Mouse (Mus musculus) liver, embryonic 12.5 days (tissue): ENCODE results near the gene A030003K21Rik. TPM values are rescaled to one million over a fixed set of nuclear protein-coding genes. Genes with fewer than 3 reads are reported as not detected.
"Not testable (repeated sequence)": the region's sequence is repeated elsewhere in the genome, so short reads cannot be mapped to it uniquely, and the experiment has no call there.

Experiments
- ATAC-seq: fragments of 200-750 bp; cut with Nextera tagmentation; 2 replicates; pipeline ENCODE4 v1.8.0; 2017; ENCODE audit warnings: moderate number of reproducible peaks, mild to moderate bottlenecking, moderate library complexity
- H3K27ac ChIP-seq: fragments of 300-500 bp; sonication (generic); 2 replicates; pipeline ENCODE4 v1.5.1; 2016; ENCODE audit warnings: mild to moderate bottlenecking
- H3K27me3 ChIP-seq: fragments of 300-500 bp; sonication (generic); replicated peaks from 2 replicates; pipeline ENCODE4 v1.6.1; 2016; ENCODE audit warnings: mild to moderate bottlenecking, moderate library complexity
- H3K36me3 ChIP-seq: fragments of 300-500 bp; sonication (generic); 2 replicates; pipeline ENCODE4 v1.6.1; 2016; ENCODE audit warnings: mild to moderate bottlenecking, moderate library complexity
- H3K4me1 ChIP-seq: fragments of 300-500 bp; sonication (generic); 2 replicates; pipeline ENCODE4 v1.6.1; 2016
- H3K4me2 ChIP-seq: fragments of 300-500 bp; sonication (generic); 2 replicates; pipeline ENCODE4 v1.6.1; 2016; ENCODE audit warnings: mild to moderate bottlenecking, moderate library complexity
- H3K4me3 ChIP-seq: fragments of 300-500 bp; sonication (generic); 2 replicates; pipeline ENCODE4 v1.5.1; 2016; ENCODE audit warnings: mild to moderate bottlenecking, moderate library complexity
- H3K9ac ChIP-seq: fragments of 300-500 bp; sonication (generic); 2 replicates; pipeline ENCODE4 v1.6.1; 2016; ENCODE audit warnings: mild to moderate bottlenecking, moderate library complexity
- H3K9me3 ChIP-seq: fragments of 300-500 bp; sonication (generic); replicated peaks from 2 replicates; pipeline ENCODE4 v1.6.1; 2016; ENCODE audit warnings: mild to moderate bottlenecking, moderate library complexity
- WGBS: fragments of 180-500 bp; shearing (Covaris S2); methylation state at CpG from one replicate; pipeline ENCODE4 v1.1.7; 2016; ENCODE audit not compliant: insufficient replicate concordance; 5-methylcytosine and 5-hydroxymethylcytosine counted together
- polyA plus RNA-seq: library from polyadenylated mRNA; unstranded; fragments of >200 nt; fragmentation: Nextera tagmentation; extraction: Ambion mirVana; gene quantifications from 2 replicates; pipeline ENCODE4 v1.2.1, GENCODE M21; 2016

A030003K21Rik gene
- polyA plus RNA-seq, 1 experiment from 2014 or later, result not detected

GRCm38 (mm10) chr1:82966413-82966812, 23.2 kb upstream of the A030003K21Rik start:
- Histone ChIP-seq H3K9me3 (no peaks in the 10 kb centered on the region), H3K9ac (no peak overlapping the region), H3K36me3 (no peaks in the 10 kb centered on the region), H3K4me2 (no peak overlapping the region), H3K4me3 (no peak overlapping the region), H3K4me1 (no peaks in the 10 kb centered on the region; the same call in 1 of the 2 replicates), H3K27ac (no peak overlapping the region), H3K27me3 (no peaks in the 10 kb centered on the region)
- ATAC-seq, result no peak
- WGBS, result 53% methylated on average over 3 of the region's 3 CpGs

GRCm38 (mm10) chr1:82959870-82960385, 16.7 kb upstream of the A030003K21Rik start, which contains the start of gene Gm47955:
Gene Gm47955, plus strand, starts transcription at chr1:82960286.
- no peak for ATAC-seq
- no peaks in the 10 kb centered on the region for H3K4me1 ChIP-seq
- no peak within 1 kb of the TSS for H3K9ac ChIP-seq
- no peaks in the 10 kb centered on the region for H3K36me3 ChIP-seq
- no peaks in the 10 kb centered on the region for H3K9me3 ChIP-seq
- no peak within 1 kb of the TSS for H3K4me3 ChIP-seq
- no peak within 1 kb of the TSS for H3K27ac ChIP-seq
- no peak within 1 kb of the TSS for H3K4me2 ChIP-seq
- H3K27me3 ChIP-seq, result no peaks in the 10 kb centered on the region
- WGBS, result 78% methylated on average over 11 of the region's 11 CpGs

GRCm38 (mm10) chr1:82955913-82956312, 12.7 kb upstream of the A030003K21Rik start, which contains the start of gene Gm7544:
Gene Gm7544, minus strand, starts transcription at chr1:82956013.
- not testable (repeated sequence) for H3K4me1 ChIP-seq, H3K9ac ChIP-seq, H3K27ac ChIP-seq, ATAC-seq, H3K4me3 ChIP-seq, H3K4me2 ChIP-seq, H3K27me3 ChIP-seq, H3K9me3 ChIP-seq, H3K36me3 ChIP-seq

- ATAC-seq, result no peak
- no peak overlapping the region for H3K27ac ChIP-seq
Measured at GRCm38 (mm10) chr1:82948601-82949000, 5.4 kb upstream of the A030003K21Rik start.

GRCm38 (mm10) chr1:82946029-82946428, 2.8 kb upstream of the A030003K21Rik start:
- 75% methylated on average over 2 of the region's 2 CpGs for WGBS
- H3K4me3 ChIP-seq, H3K9me3 ChIP-seq, H3K36me3 ChIP-seq, H3K9ac ChIP-seq, H3K4me2 ChIP-seq, H3K4me1 ChIP-seq, ATAC-seq, H3K27me3 ChIP-seq, H3K27ac ChIP-seq: not testable (repeated sequence)

More at GRCm38 (mm10) chr1:82948601-82949000, 5.4 kb upstream of the A030003K21Rik start:
- Histone ChIP-seq H3K36me3 (no peaks in the 10 kb centered on the region), H3K27me3 (no peaks in the 10 kb centered on the region), H3K4me3 (no peak overlapping the region), H3K9me3 (no peaks in the 10 kb centered on the region), H3K9ac (no peak overlapping the region), H3K4me2 (no peak overlapping the region), H3K4me1 (no peaks in the 10 kb centered on the region)
- 66% methylated on average over 2 of the region's 2 CpGs for WGBS

GRCm38 (mm10) chr1:82942505-82942904, 683 bp downstream of the A030003K21Rik start:
- peaks cover 16% of the 10 kb centered on the region for H3K9me3 ChIP-seq
- ATAC-seq, H3K9ac ChIP-seq, H3K4me1 ChIP-seq, H3K27ac ChIP-seq, H3K4me2 ChIP-seq, H3K27me3 ChIP-seq, H3K36me3 ChIP-seq, H3K4me3 ChIP-seq: not testable (repeated sequence)
- WGBS, result 73% methylated on average over 2 of the region's 2 CpGs

- Histone ChIP-seq H3K27ac (no peak overlapping the region), H3K9ac (no peak overlapping the region), H3K4me2 (no peak overlapping the region), H3K4me1 (no peaks in the 10 kb centered on the region), H3K27me3 (no peaks in the 10 kb centered on the region), H3K4me3 (no peak overlapping the region), H3K9me3 (peaks cover 16% of the 10 kb centered on the region), H3K36me3 (no peaks in the 10 kb centered on the region)
- WGBS, result 80% methylated on average over 5 of the region's 5 CpGs
- no peak for ATAC-seq
Measured at GRCm38 (mm10) chr1:82938666-82939065, 4.5 kb downstream of the A030003K21Rik start.

GRCm38 (mm10) chr1:82931326-82931725, 11.9 kb downstream of the A030003K21Rik start, which contains the start of gene Gm6217:
Gene Gm6217, minus strand, starts transcription at chr1:82931399.
- not testable (repeated sequence) for H3K4me2 ChIP-seq, H3K36me3 ChIP-seq, H3K9me3 ChIP-seq, H3K27ac ChIP-seq, H3K4me1 ChIP-seq, ATAC-seq, H3K27me3 ChIP-seq, H3K4me3 ChIP-seq, H3K9ac ChIP-seq
- WGBS, result no CpG with 5 or more reads among the region's 6 CpGs

- not testable (repeated sequence) for H3K36me3 ChIP-seq, H3K27ac ChIP-seq, H3K4me2 ChIP-seq, H3K9me3 ChIP-seq, H3K4me3 ChIP-seq, H3K9ac ChIP-seq, H3K27me3 ChIP-seq, H3K4me1 ChIP-seq, ATAC-seq
- 58% methylated on average over 2 of the region's 3 CpGs for WGBS
Measured at GRCm38 (mm10) chr1:82930558-82930957, 12.6 kb downstream of the A030003K21Rik start.

GRCm38 (mm10) chr1:82924650-82925049, 18.5 kb downstream of the A030003K21Rik start, which contains the start of gene A030014E15Rik:
Gene A030014E15Rik, plus strand, starts transcription at chr1:82924917.
- Histone ChIP-seq H3K27ac (no peak within 1 kb of the TSS), H3K4me2 (no peak within 1 kb of the TSS), H3K9me3 (no peaks in the 10 kb centered on the region), H3K9ac (no peak within 1 kb of the TSS), H3K4me1 (no peaks in the 10 kb centered on the region), H3K4me3 (no peak within 1 kb of the TSS), H3K36me3 (no peaks in the 10 kb centered on the region), H3K27me3 (no peaks in the 10 kb centered on the region)
- ATAC-seq, result no peak
- WGBS, result 77% methylated on average over 6 of the region's 6 CpGs

- not testable (repeated sequence) for H3K27ac ChIP-seq, H3K36me3 ChIP-seq, H3K4me3 ChIP-seq, ATAC-seq, H3K9ac ChIP-seq, H3K27me3 ChIP-seq, H3K4me2 ChIP-seq, H3K9me3 ChIP-seq
- 70% methylated on average over 5 of the region's 5 CpGs for WGBS
- peaks cover 28% of the 10 kb centered on the region for H3K4me1 ChIP-seq
Measured at GRCm38 (mm10) chr1:82913434-82913833, 29.8 kb downstream of the A030003K21Rik start.

GRCm38 (mm10) chr1:82913025-82913424, 30.2 kb downstream of the A030003K21Rik start, which contains the start of gene A030005L19Rik:
Gene A030005L19Rik, plus strand, starts transcription at chr1:82913325.
- Histone ChIP-seq H3K36me3 (peaks cover 9% of the 10 kb centered on the region), H3K4me3 (no peak within 1 kb of the TSS), H3K4me2 (no peak within 1 kb of the TSS), H3K9me3 (no peaks in the 10 kb centered on the region), H3K4me1 (peaks cover 28% of the 10 kb centered on the region), H3K27me3 (no peaks in the 10 kb centered on the region), H3K27ac (no peak within 1 kb of the TSS), H3K9ac (no peak within 1 kb of the TSS)
- WGBS, result 85% methylated on average over 3 of the region's 3 CpGs
- ATAC-seq, result no peak

- no peak overlapping the region for H3K9ac ChIP-seq
- H3K9me3 ChIP-seq, result no peaks in the 10 kb centered on the region
- no peak overlapping the region for H3K4me2 ChIP-seq
- no peak for ATAC-seq
- H3K36me3 ChIP-seq, result peaks cover 51% of the 10 kb centered on the region
- no peaks in the 10 kb centered on the region for H3K27me3 ChIP-seq
- 90% methylated on average over 3 of the region's 3 CpGs for WGBS
- no peak overlapping the region for H3K4me3 ChIP-seq
- H3K27ac ChIP-seq, result no peak overlapping the region
- H3K4me1 ChIP-seq, result peaks cover 8% of the 10 kb centered on the region; the same call in 1 of the 2 replicates
Measured at GRCm38 (mm10) chr1:82905886-82906285, 37.3 kb downstream of the A030003K21Rik start.
